Mouse (Mus musculus) bone marrow macrophage, adult 2 months (primary cell): ENCODE measurements around the gene Rptn. TPM values are rescaled to one million over a fixed set of nuclear protein-coding genes. Genes with fewer than 3 reads are reported as not detected.
"Not testable (repeated sequence)": the region's sequence is repeated elsewhere in the genome, so short reads cannot be mapped to it uniquely, and the experiment has no call there.

Experiments
- H3K27ac ChIP-seq: 2 replicates; pipeline ENCODE4 v1.5.1; 2012; ENCODE audit warnings: low read depth, low read length; ENCODE audit not compliant: insufficient read depth
- H3K4me1 ChIP-seq: 2 replicates; pipeline ENCODE4 v1.6.1; 2012; ENCODE audit warnings: low read length; ENCODE audit not compliant: control insufficient read depth, insufficient read depth
- H3K4me3 ChIP-seq: 2 replicates; pipeline ENCODE4 v1.5.1; 2012; ENCODE audit warnings: mild to moderate bottlenecking, low read length, moderate library complexity; ENCODE audit not compliant: insufficient read depth
- CTCF ChIP-seq: IDR thresholded peaks from 2 replicates; pipeline ENCODE4 v1.5.1; 2012; ENCODE audit warnings: low read depth, mild to moderate bottlenecking, low read length, moderate library complexity
- POLR2A ChIP-seq: IDR thresholded peaks from 2 replicates; pipeline ENCODE4 v1.6.1; 2012; ENCODE audit warnings: mild to moderate bottlenecking, low read depth, low read length, borderline replicate concordance
- polyA plus RNA-seq: library from polyadenylated mRNA; stranded (reverse); fragments of >200 nt; gene quantifications from 2 replicates; pipeline ENCODE4 v1.2.4, GENCODE M21; 2012; ENCODE audit not compliant: missing spikeins, insufficient read depth, insufficient read length

Gene Rptn
- polyA plus RNA-seq, 1 experiment, result not detected

GRCm38 (mm10) chr3:93403936-93404335 is 10.4 kb downstream of the Rptn start:
- Histone ChIP-seq H3K27ac (no peak overlapping the region), H3K4me1 (no peaks in the 10 kb centered on the region), H3K4me3 (no peak overlapping the region)
- TF ChIP-seq CTCF, result no peak
- TF ChIP-seq POLR2A, result no peak

DNA sequence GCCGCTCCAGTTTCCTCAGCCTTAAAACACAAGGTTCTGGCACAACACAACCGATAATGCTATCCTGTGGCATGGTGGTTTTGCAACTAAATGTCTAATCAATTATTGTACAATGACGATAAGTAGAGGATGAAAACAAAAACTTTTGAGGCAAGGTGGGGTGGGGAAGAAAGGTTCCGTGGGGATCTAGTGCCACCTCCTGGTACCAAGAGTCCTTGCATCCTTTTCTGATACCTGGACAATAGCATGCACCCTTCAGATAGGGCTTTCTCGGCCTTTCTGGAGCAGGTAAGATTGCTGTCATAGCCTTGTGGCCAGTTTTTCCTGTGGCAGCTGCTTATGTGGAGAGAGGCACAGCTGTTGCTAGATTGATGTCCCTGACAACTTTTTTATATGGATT is 13.5 kb downstream of the Rptn start:
- no peak overlapping the region for H3K27ac ChIP-seq
- H3K4me1 ChIP-seq, result no peaks in the 10 kb centered on the region
- no peak overlapping the region for H3K4me3 ChIP-seq
- TF ChIP-seq CTCF (peak; percentile 38; the same call in 1 of the 2 replicates), POLR2A (no peak)

- Histone ChIP-seq H3K4me3 (no peak overlapping the region), H3K27ac (no peak overlapping the region), H3K4me1 (no peaks in the 10 kb centered on the region)
- TF ChIP-seq POLR2A (no peak), CTCF (no peak)
Measured at GRCm38 (mm10) chr3:93411905-93412304, 18.4 kb downstream of the Rptn start.

DNA sequence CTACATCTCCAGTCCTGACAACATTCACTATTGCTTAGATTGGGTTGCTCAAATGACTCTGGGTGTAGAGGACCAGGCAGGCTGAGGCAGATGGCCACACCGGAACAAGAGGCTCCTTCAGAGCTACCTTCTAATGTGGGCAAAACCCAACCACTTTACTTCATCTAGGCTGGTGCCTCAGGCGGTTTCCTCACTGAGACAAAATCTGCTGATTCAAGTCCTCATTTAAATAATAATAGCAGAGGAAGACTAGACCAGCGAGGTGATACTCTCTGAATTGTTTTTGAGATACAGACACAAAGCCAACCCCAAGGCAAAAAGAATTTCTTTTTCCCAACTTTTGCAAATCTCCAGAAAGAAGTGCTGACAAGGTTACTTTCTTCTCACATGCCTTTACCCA is 38.2 kb downstream of the Rptn start:
- no peak for TF ChIP-seq CTCF
- H3K27ac ChIP-seq, result no peak overlapping the region
- no peak overlapping the region for H3K4me3 ChIP-seq
- no peaks in the 10 kb centered on the region for H3K4me1 ChIP-seq

- Histone ChIP-seq H3K4me3 (no peak within 1 kb of the TSS), H3K4me1 (peaks cover 6% of the 10 kb centered on the region; the same call in 1 of the 2 replicates), H3K27ac (no peak within 1 kb of the TSS)
- TF ChIP-seq CTCF (no peak), POLR2A (no peak)
Measured at GRCm38 (mm10) chr3:93442030-93442429, 48.5 kb downstream of the Rptn start, which contains the start of gene Tchh. TSS of gene Tchh (plus strand) at chr3:93442330.

DNA sequence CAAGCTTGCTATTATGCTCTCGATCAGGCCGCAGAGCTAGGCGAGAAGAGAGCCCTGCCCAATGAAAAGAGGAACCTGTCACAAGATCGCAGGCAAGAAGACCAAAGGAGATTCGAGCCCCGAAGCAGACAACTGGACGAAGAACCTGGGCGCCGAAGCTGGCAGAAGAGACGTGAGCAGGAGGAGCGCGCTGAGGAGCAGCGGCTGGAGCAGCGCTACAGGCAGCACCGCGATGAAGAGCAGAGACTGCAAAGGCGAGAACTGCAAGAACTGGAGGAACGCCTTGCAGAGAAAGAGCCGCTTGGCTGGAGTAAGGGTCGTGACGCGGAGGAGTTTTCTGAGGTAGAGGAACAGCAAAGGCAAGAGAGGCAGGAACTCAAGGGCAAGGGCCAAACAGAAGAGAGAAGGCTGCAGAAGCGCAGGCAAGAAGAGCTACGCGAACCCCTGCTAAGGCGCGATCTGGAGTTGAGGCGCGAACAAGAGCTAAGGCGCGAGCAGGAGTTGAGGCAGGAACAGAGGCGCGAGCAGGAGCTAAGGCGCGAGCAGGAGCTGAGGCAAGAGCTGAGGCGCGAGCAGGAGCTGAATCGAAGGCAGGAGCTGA is 50.1 kb downstream of the Rptn start:
- peak overlapping the region; percentile 58 for H3K4me3 ChIP-seq
- H3K27ac ChIP-seq, result no peak overlapping the region
- peaks cover 6% of the 10 kb centered on the region; the same call in 1 of the 2 replicates for H3K4me1 ChIP-seq
- no peak for TF ChIP-seq POLR2A
- no peak for TF ChIP-seq CTCF

DNA sequence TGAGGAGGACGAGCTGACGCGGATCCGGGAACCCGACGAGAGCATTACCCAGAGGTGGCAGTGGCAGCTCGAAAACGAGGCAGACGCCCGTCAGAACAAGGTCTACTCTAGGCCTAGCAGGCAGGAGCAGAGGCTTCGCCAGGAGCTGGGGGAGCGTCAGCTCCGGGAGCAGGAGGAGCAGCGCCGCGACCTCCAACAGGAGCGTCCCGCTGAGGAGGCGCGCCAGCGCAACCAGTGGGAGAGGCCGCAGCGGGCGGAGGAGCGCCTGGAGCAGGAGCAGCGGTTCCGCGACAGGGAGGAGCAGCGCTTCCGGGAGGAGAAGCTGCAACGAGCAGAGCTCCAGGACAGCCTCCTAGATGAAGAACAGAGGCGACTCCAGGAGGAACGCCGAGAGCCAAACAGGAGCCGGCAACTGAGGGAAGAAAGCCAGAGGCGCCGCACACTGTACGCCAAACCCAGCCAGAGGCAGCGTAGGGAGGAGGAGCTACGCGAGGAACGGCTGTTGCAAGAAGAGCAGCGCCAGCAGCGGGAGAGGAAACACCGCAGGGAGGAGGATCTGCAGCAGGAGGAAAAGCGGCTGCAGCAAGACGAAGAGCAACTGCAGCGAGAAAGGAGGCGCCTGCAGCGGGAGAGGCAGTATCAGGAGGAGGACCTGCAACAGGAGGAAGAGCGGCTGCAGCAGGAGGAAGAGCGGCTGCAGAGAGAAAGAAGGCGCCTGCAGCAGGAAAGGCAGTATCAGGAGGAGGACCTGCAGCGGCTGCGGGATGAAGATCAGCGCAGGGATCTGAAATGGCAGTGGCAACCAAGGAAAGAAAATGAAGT is 51.1 kb downstream of the Rptn start:
- H3K4me3 ChIP-seq, result peak overlapping the region; percentile 58
- peaks cover 6% of the 10 kb centered on the region; the same call in 1 of the 2 replicates for H3K4me1 ChIP-seq
- no peak for TF ChIP-seq POLR2A
- TF ChIP-seq CTCF, result no peak
- no peak overlapping the region for H3K27ac ChIP-seq

GRCm38 (mm10) chr3:93445165-93445705 is 51.7 kb downstream of the Rptn start:
- H3K4me3 ChIP-seq, result peak overlapping the region; percentile 58
- H3K4me1 ChIP-seq, result peaks cover 6% of the 10 kb centered on the region; the same call in 1 of the 2 replicates
- H3K27ac ChIP-seq, result no peak overlapping the region
- TF ChIP-seq CTCF (no peak), POLR2A (no peak)

DNA sequence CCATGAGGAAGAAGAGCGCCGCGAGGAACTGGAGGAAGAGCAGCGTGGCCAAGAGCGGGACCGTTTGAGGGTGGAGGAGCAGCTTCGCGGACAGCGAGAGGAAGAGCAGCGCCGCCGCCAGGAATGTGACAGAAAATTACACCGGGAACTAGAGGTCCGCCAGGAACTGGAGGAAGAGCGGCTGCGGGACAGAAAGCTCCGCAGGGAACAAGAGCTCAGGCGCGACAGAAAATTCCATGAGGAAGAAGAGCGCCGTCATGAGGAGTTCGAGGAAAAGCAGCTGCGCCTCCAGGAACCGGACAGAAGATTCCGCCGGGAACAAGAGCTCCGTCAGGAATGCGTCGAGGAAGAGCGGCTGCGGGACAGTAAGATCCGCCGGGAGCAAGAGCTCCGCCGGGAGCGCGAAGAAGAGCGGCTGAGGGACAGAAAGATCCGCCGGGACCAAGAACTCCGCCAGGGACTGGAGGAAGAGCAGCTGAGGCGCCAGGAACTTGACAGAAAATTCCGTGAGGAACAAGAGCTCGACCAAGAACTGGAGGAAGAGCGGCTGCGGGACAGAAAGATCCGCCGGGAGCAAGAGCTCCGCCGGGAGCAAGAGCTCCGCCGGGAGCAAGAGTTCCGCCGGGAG is 52.7 kb downstream of the Rptn start:
- Histone ChIP-seq H3K27ac (no peak overlapping the region), H3K4me1 (peaks cover 6% of the 10 kb centered on the region; the same call in 1 of the 2 replicates), H3K4me3 (peak overlapping the region; percentile 57)
- TF ChIP-seq POLR2A (no peak), CTCF (0 out of 2 replicates have a peak, but pooled peaks have one; percentile 13)

GRCm38 (mm10) chr3:93446756-93447137 is 53.2 kb downstream of the Rptn start:
- not testable (repeated sequence) for H3K27ac ChIP-seq, H3K4me1 ChIP-seq
- H3K4me3 ChIP-seq, result peak overlapping the region; percentile 57
